Mouse (Mus musculus) brain, adult 2 months (tissue): ENCODE results near the gene Fzr1.

Source experiments
- DNase-seq: peaks from one replicate; pipeline ENCODE4 v3.0.0; 2011; ENCODE audit warnings: low read depth, low spot score

The Fzr1 gene

DNA sequence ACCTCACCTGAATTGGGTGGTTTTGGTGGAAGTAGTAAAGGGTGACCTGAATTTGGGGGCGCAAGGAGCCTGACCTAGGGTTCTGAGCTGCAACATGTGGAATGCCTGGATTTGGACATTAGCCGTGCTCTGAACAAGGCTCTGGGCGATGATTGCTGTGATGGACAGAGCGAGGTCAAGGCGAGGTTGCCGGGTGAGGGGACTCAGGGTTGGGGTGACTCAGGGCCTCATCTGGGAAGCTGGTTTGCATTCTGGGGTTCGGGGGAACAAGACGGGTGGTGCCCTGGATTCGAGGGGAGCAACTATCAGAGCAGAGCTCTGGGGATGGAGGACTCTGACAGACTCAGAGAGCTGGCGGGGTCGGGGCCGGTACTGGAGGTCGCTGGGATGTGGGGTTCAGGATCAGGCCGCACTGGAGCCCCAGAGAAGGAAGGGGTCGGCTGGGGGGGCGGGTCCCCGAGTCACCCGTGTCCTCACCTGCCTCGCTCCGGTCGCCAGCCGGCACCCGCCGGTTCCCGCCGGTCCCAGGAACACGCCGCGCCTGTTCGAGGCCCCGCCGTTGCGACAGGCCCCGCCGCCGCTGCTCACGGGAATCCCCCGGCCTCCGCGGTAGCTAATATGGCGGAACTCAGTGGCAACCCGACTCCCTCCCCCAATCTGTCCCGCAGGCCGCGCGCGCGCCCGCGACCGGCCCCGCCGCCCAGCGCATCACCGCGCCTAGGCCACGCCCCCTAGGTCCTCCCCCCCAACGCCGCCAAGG, at the start of gene Fzr1:
Gene Fzr1, minus strand, starts transcription at position 724 of the 760 bp plus-strand sequence.
- no peak for DNase-seq

- peak; percentile 49 for DNase-seq
Measured at GRCm38 (mm10) chr10:81427804-81428506, 49.6 kb upstream of the Fzr1 start.

DNA sequence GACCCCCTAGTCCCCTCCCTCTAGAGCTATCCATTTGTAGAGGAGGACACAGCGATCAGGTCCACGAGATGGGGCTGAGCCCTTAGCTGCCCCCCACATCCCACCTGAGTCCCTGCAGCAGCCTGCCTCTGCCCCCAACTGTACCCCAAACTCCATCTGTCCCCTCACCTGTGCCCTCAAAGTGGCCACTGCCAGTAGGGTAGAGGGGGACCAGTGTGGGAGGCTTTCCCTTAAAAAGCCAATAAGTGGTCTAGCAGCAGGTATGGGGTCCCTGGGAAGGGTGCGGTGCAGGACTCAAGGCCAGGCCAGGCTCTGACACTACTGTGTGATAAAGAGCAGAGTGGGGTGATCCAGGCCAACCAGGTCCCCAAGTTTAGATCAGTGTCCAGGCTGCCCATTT, 49.0 kb upstream of the Fzr1 start:
- DNase-seq, result no peak

DNA sequence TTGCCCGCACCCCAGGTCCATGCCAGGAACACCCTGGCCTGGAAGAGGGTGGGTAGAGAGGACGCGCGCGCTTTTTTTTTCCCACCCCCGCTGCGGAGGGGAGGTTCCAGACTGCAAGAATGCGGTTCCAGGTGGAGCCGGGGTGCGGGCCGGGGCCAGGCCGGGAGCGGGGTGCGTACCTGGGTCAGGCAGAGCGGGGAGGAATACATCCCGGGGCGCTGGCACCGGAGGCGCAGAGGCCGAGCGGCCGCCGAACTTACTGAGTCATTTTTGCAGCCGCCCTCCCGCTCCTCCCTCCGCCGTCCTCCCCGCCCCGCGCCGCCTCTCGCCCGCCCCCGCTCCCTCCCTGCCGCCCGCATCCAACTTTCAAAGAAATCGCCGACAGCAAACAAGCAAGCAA, 48.6 kb upstream of the Fzr1 start:
- DNase-seq, result peak; percentile 81

DNA sequence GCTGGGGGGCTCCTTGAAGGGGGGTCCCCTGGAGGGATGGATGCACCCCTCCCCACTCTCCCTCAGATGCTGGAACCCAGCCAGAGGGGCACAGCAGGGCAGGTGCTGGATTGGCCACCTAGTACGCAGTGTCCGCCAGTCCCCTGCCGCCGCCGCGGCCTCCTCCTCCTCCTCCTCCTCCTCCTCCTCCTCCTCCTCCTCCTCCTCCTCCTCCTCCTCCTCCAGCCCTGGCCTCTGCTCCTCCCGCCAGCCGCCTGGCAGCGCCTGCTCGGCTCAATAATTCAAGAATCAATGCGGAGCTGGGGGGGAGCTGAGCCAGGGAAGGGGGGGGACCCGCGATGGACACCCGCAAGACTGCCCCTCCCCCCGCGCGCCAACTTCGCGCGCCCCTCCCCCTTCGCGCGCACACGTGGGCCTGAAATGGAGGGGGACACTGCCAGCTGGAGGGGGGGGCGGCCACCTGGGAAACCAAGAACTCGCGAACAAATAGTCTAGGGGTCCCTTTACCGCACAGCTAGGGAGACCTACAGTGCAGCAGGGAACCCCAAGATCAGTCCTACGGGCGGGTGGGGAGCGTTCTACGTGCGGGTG, 47.9 kb upstream of the Fzr1 start:
- DNase-seq, result peak; percentile 42

GRCm38 (mm10) chr10:81425236-81425850, 47.0 kb upstream of the Fzr1 start:
- peak; percentile 68 for DNase-seq

DNA sequence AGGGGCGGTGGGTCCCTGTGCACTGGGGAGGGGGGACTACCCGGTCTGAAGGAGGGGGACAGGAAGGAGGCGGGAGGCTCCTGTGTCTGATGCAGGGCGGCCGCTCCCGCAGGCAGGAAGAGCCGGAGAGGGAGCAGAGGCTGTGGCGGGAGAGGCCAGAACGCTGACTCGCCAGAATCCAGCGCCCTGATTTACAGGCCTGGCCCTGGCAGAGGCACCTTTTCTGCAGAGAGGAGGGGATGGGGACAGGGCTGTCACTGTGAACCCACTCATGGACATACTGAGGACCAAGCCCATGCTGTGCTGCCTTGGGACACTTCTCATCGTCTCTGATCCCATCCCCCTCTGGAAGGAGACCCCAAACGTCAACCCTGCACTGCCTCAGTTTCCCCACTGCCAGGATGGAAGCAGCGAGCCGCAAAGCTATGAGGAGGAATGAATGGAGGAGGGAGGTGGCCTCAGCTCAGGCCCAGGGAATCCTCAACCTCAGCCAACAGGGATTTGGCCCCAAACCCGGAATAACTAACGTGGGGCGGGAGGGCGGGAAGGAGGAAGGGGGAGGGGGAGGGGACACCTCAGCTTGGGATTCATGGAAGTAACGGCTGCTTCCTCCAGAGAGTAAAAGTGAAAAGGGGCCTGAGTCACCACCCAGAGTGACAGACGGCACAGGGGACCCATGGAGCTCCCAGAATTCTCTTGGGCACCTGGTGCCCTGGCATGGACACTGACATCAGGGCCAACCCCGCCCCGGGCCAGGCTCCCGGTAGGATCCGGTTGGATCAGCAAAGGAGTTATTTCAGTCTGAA, 46.1 kb upstream of the Fzr1 start:
- DNase-seq, result peak; percentile 91

DNA sequence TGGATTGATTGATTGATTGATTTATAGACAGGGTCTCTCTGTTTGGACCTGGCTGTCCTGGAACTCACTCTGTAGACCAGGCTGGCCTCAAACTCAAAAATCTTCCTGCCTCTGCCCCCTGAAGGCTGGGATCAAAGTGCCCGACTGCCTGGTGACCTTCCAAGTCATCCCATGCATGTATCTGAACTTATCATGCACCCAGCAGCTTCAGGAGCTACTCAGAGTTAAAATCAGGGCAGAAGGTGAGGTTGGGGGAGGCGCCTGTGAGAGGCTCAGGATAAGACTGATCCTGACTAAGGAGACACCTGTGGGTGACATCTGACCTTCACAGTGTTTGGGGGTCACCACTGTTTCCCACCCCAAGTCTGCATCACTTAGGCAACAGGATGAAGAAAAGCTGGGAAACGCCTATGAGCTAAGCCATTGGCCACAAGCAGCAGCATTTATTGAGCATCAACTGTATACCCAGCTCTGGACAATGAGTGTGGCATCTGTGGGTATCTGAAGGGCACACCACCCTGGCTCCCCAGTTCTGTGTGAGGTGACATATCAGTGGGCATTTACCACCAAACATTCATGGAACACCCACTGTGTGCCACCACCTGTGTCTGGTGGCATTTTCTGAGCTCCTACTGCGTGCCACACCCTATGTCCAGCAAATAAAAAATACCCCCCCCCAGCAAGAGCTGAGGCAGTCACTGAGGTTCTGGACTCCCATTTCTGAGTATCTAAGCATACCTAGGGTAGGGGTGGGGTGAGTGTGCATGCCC, 45.3 kb upstream of the Fzr1 start:
- peak; percentile 7 for DNase-seq

- DNase-seq, result no peak
Measured at GRCm38 (mm10) chr10:81422661-81423217, 44.4 kb upstream of the Fzr1 start.

DNA sequence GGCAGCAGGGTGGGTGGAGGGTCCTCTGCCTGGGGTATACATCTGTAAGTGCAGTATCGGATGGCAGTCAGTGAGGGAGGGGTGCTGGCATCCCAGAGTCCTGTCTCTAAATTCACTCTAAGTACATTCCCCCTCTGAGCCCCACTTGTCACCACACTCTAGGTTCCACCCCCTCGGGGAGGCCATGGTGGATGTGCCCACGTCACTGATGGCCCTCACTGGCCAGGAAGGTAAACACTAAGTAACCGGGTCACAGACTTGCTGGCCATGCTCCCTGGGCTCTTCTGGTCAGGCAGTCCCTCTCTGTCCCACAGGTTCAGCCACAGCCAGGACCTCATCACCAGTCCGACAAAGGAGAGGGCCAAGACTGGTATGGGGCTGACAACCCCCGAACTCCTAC, 43.9 kb upstream of the Fzr1 start:
- peak; percentile 4 for DNase-seq

DNA sequence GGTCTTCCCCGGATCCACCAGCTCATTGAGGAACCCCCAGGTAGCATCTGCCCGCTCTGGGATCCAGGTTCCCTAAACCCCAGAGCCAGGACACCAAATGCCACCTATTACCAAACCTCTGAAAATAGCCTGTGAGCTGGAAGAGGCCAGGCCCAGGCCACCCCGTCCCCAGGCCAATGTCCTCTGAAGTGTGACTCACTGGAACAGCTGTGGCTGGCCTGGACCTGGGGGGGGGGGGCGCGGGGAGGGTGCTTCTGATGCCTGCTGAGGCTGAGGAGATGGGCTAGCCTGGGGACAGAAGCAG, 43.4 kb upstream of the Fzr1 start:
- peak; percentile 14 for DNase-seq

GRCm38 (mm10) chr10:81421041-81421796, 42.9 kb upstream of the Fzr1 start:
- DNase-seq, result peak; percentile 4

- DNase-seq, result peak; percentile 76
Measured at GRCm38 (mm10) chr10:81420191-81420767, 42.0 kb upstream of the Fzr1 start.

GRCm38 (mm10) chr10:81419111-81419928, 41.0 kb upstream of the Fzr1 start:
- DNase-seq, result peak; percentile 5

DNA sequence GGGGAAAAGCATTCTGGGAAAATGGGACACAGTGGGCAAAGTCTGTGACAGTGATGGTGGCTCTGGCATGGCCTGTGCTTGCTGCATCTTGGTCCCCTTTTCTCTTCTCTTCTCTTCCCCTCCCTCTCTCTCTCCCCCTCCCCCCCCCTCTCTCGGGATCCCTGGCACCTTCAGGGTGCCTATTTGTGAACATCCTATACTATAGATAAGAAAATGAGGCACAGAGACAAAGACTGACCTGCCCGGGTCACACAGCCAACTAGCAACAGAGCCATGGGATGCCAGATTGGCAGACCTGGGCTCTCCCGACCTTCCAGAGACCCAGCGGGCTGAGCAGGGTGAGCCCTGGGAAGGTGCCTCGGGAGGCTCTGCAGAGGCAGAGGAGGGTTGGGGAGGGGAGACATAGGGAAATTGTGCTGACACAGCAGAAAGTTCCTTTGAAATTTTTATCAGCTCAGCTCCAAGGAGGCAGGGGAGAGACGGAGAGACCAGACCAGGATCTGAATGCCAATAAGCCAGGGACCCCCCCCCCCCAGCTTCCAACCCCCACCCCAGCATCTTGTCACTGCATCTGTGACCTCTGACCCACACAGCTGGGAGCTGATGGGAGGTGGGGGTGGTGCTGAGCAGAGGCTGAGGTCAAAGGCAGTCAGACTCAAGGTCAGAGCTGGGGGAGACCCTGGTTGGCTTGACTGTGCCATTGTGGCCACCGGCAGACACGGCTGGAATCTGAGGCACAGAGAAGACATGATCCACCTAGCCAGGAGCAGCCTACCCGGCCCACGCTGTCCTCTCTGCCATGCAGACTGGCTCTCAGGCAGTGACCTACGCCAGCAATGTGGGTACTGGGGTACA, 40.1 kb upstream of the Fzr1 start:
- no peak for DNase-seq

GRCm38 (mm10) chr10:81417227-81418215, 39.2 kb upstream of the Fzr1 start:
- no peak for DNase-seq
